Mouse (Mus musculus): ENCODE data around the gene Gcnt3. TPM values are rescaled to one million over a fixed set of nuclear protein-coding genes. Genes with fewer than 3 reads are reported as not detected.

The Gcnt3 gene
- polyA plus RNA-seq, 1 experiment from 2014 or later = 16.9 TPM

GRCm38 (mm10) chr9:70003516-70003915, 34.4 kb downstream of the Gcnt3 start:
- no peaks in the 10 kb centered on the region for H3K4me1 ChIP-seq (ENCODE audit: control insufficient read depth, insufficient read depth, low read length)
- ATAC-seq (ENCODE audit: insufficient read depth, low FRiP score) = no peak
- no peaks in the 10 kb centered on the region for H3K9me3 ChIP-seq (replicated peaks; ENCODE audit: control insufficient read depth, low read length)
- H3K36me3 ChIP-seq (ENCODE audit: control insufficient read depth, insufficient read depth, low read length) = peaks cover 38% of the 10 kb centered on the region
- no peaks in the 10 kb centered on the region for H3K27me3 ChIP-seq (ENCODE audit: control insufficient read depth, insufficient read depth, low read length)
- no peak overlapping the region for H3K4me2 ChIP-seq (ENCODE audit: low read depth, low read length)
- no peak overlapping the region for H3K4me3 ChIP-seq (replicated peaks; ENCODE audit: low read length)
- no peak overlapping the region for H3K27ac ChIP-seq (ENCODE audit: low read length)
- 74% methylated on average over 10 of the region's 10 CpGs for WGBS
- H3K9ac ChIP-seq (ENCODE audit: low read length) = no peak overlapping the region

- H3K4me3 ChIP-seq (replicated peaks; ENCODE audit: low read length) = no peak overlapping the region
- H3K9me3 ChIP-seq (replicated peaks; ENCODE audit: control insufficient read depth, low read length) = no peaks in the 10 kb centered on the region
- no peak overlapping the region for H3K9ac ChIP-seq (ENCODE audit: low read length)
- ATAC-seq (ENCODE audit: insufficient read depth, low FRiP score) = no peak
- H3K36me3 ChIP-seq (ENCODE audit: control insufficient read depth, insufficient read depth, low read length) = peaks cover 46% of the 10 kb centered on the region
- H3K27ac ChIP-seq (ENCODE audit: low read length) = no peak overlapping the region
- peaks cover 9% of the 10 kb centered on the region; the same call in 1 of the 2 replicates for H3K4me1 ChIP-seq (ENCODE audit: control insufficient read depth, insufficient read depth, low read length)
- no peak overlapping the region for H3K4me2 ChIP-seq (ENCODE audit: low read depth, low read length)
- no peaks in the 10 kb centered on the region for H3K27me3 ChIP-seq (ENCODE audit: control insufficient read depth, insufficient read depth, low read length)
- 79% methylated on average over 1 of the region's 1 CpGs for WGBS
These were observed 38.6 kb downstream of the Gcnt3 start for GRCm38 (mm10) chr9:69999318-69999717.

GRCm38 (mm10) chr9:69994547-69994946, 43.3 kb downstream of the Gcnt3 start:
- no peaks in the 10 kb centered on the region for H3K9me3 ChIP-seq (replicated peaks; ENCODE audit: control insufficient read depth, low read length)
- no peak overlapping the region for H3K4me3 ChIP-seq (replicated peaks; ENCODE audit: low read length)
- no peak overlapping the region for H3K4me2 ChIP-seq (ENCODE audit: low read depth, low read length)
- no peak overlapping the region for H3K27ac ChIP-seq (ENCODE audit: low read length)
- peaks cover 27% of the 10 kb centered on the region for H3K36me3 ChIP-seq (ENCODE audit: control insufficient read depth, insufficient read depth, low read length)
- no peaks in the 10 kb centered on the region for H3K27me3 ChIP-seq (ENCODE audit: control insufficient read depth, insufficient read depth, low read length)
- no peak overlapping the region for H3K9ac ChIP-seq (ENCODE audit: low read length)
- ATAC-seq (ENCODE audit: insufficient read depth, low FRiP score) = no peak
- WGBS = 82% methylated on average over 5 of the region's 5 CpGs
- H3K4me1 ChIP-seq (ENCODE audit: control insufficient read depth, insufficient read depth, low read length) = peaks cover 41% of the 10 kb centered on the region

- Histone ChIP-seq H3K27ac (ENCODE audit: low read length) (peak overlapping the region; percentile 76; the same call in 1 of the 2 replicates), H3K4me2 (ENCODE audit: low read depth, low read length) (peak overlapping the region; percentile 6)
- 41% methylated on average over 1 of the region's 1 CpGs for WGBS
These were observed 44.4 kb downstream of the Gcnt3 start for GRCm38 (mm10) chr9:69993479-69993878.

GRCm38 (mm10) chr9:69992841-69993277, 45.0 kb downstream of the Gcnt3 start:
- ATAC-seq (ENCODE audit: insufficient read depth, low FRiP score) = no peak
- Histone ChIP-seq H3K9me3 (replicated peaks; ENCODE audit: control insufficient read depth, low read length) (no peaks in the 10 kb centered on the region), H3K9ac (ENCODE audit: low read length) (0 out of 2 replicates have a peak overlapping the region, but pooled peaks have one; percentile 27), H3K27ac (ENCODE audit: low read length) (peak overlapping the region; percentile 76), H3K36me3 (ENCODE audit: control insufficient read depth, insufficient read depth, low read length) (peaks cover 13% of the 10 kb centered on the region), H3K4me1 (ENCODE audit: control insufficient read depth, insufficient read depth, low read length) (peaks cover 46% of the 10 kb centered on the region), H3K4me2 (ENCODE audit: low read depth, low read length) (peak overlapping the region; percentile 34), H3K27me3 (ENCODE audit: control insufficient read depth, insufficient read depth, low read length) (no peaks in the 10 kb centered on the region), H3K4me3 (replicated peaks; ENCODE audit: low read length) (no peak overlapping the region; the same call in 1 of the 2 replicates)
- 44% methylated on average over 5 of the region's 5 CpGs for WGBS

More at GRCm38 (mm10) chr9:69993479-69993878, 44.4 kb downstream of the Gcnt3 start:
- Histone ChIP-seq H3K4me1 (ENCODE audit: control insufficient read depth, insufficient read depth, low read length) (peaks cover 46% of the 10 kb centered on the region), H3K36me3 (ENCODE audit: control insufficient read depth, insufficient read depth, low read length) (peaks cover 16% of the 10 kb centered on the region), H3K9me3 (replicated peaks; ENCODE audit: control insufficient read depth, low read length) (no peaks in the 10 kb centered on the region), H3K4me3 (replicated peaks; ENCODE audit: low read length) (no peak overlapping the region), H3K27me3 (ENCODE audit: control insufficient read depth, insufficient read depth, low read length) (no peaks in the 10 kb centered on the region), H3K9ac (ENCODE audit: low read length) (no peak overlapping the region)
- ATAC-seq (ENCODE audit: insufficient read depth, low FRiP score) = no peak

GRCm38 (mm10) chr9:69990346-69990745, 47.5 kb downstream of the Gcnt3 start:
- ATAC-seq (ENCODE audit: insufficient read depth, low FRiP score) = no peak
- Histone ChIP-seq H3K4me2 (ENCODE audit: low read depth, low read length) (peak overlapping the region; percentile 72), H3K9me3 (replicated peaks; ENCODE audit: control insufficient read depth, low read length) (no peaks in the 10 kb centered on the region), H3K4me3 (replicated peaks; ENCODE audit: low read length) (peak overlapping the region; percentile 100), H3K27ac (ENCODE audit: low read length) (no peak overlapping the region), H3K27me3 (ENCODE audit: control insufficient read depth, insufficient read depth, low read length) (no peaks in the 10 kb centered on the region), H3K9ac (ENCODE audit: low read length) (no peak overlapping the region; the same call in 1 of the 2 replicates), H3K36me3 (ENCODE audit: control insufficient read depth, insufficient read depth, low read length) (no peaks in the 10 kb centered on the region), H3K4me1 (ENCODE audit: control insufficient read depth, insufficient read depth, low read length) (peaks cover 46% of the 10 kb centered on the region)
- 11% methylated on average over 5 of the region's 5 CpGs for WGBS

GRCm38 (mm10) chr9:69989303-69990121, 48.4 kb downstream of the Gcnt3 start, which contains the start of gene Bnip2:
Gene Bnip2 (plus strand): TSS chr9:69989466.
- Histone ChIP-seq H3K4me1 (ENCODE audit: control insufficient read depth, insufficient read depth, low read length) (peaks cover 39% of the 10 kb centered on the region), H3K27me3 (ENCODE audit: control insufficient read depth, insufficient read depth, low read length) (no peaks in the 10 kb centered on the region), H3K36me3 (ENCODE audit: control insufficient read depth, insufficient read depth, low read length) (no peaks in the 10 kb centered on the region), H3K4me2 (ENCODE audit: low read depth, low read length) (peak within 1 kb of the TSS; percentile 72), H3K27ac (ENCODE audit: low read length) (peak within 1 kb of the TSS; percentile 99), H3K9me3 (replicated peaks; ENCODE audit: control insufficient read depth, low read length) (no peaks in the 10 kb centered on the region), H3K9ac (ENCODE audit: low read length) (peak within 1 kb of the TSS; percentile 100), H3K4me3 (replicated peaks; ENCODE audit: low read length) (peak within 1 kb of the TSS; percentile 100)
- peak; percentile 94 for ATAC-seq (ENCODE audit: insufficient read depth, low FRiP score)
- WGBS = under 1% methylated on average over 70 of the region's 76 CpGs

GRCm38 (mm10) chr9:69988706-69989302, 49.1 kb downstream of the Gcnt3 start:
- H3K9ac ChIP-seq (ENCODE audit: low read length) = peak overlapping the region; percentile 58
- H3K27me3 ChIP-seq (ENCODE audit: control insufficient read depth, insufficient read depth, low read length) = no peaks in the 10 kb centered on the region
- ATAC-seq (ENCODE audit: insufficient read depth, low FRiP score) = 0 out of 2 replicates have a peak, but pooled peaks have one; percentile 2
- no peaks in the 10 kb centered on the region for H3K36me3 ChIP-seq (ENCODE audit: control insufficient read depth, insufficient read depth, low read length)
- peak overlapping the region; percentile 59 for H3K4me2 ChIP-seq (ENCODE audit: low read depth, low read length)
- WGBS = 35% methylated on average over 16 of the region's 16 CpGs
- peak overlapping the region; percentile 99 for H3K27ac ChIP-seq (ENCODE audit: low read length)
- H3K9me3 ChIP-seq (replicated peaks; ENCODE audit: control insufficient read depth, low read length) = no peaks in the 10 kb centered on the region
- peak overlapping the region; percentile 100 for H3K4me3 ChIP-seq (replicated peaks; ENCODE audit: low read length)
- peaks cover 34% of the 10 kb centered on the region for H3K4me1 ChIP-seq (ENCODE audit: control insufficient read depth, insufficient read depth, low read length)

- Histone ChIP-seq H3K27me3 (ENCODE audit: control insufficient read depth, insufficient read depth, low read length) (no peaks in the 10 kb centered on the region), H3K4me2 (ENCODE audit: low read depth, low read length) (no peak overlapping the region), H3K27ac (ENCODE audit: low read length) (no peak overlapping the region), H3K9ac (ENCODE audit: low read length) (no peak overlapping the region), H3K4me1 (ENCODE audit: control insufficient read depth, insufficient read depth, low read length) (peaks cover 27% of the 10 kb centered on the region), H3K36me3 (ENCODE audit: control insufficient read depth, insufficient read depth, low read length) (no peaks in the 10 kb centered on the region), H3K4me3 (replicated peaks; ENCODE audit: low read length) (no peak overlapping the region), H3K9me3 (replicated peaks; ENCODE audit: control insufficient read depth, low read length) (no peaks in the 10 kb centered on the region)
- ATAC-seq (ENCODE audit: insufficient read depth, low FRiP score) = no peak
- 0% methylated on average over 3 of the region's 3 CpGs for WGBS
These were observed 50.3 kb downstream of the Gcnt3 start for GRCm38 (mm10) chr9:69987579-69987978.
